Mouse (Mus musculus): Measurements from ENCODE around the gene Gm45521.

DNA sequence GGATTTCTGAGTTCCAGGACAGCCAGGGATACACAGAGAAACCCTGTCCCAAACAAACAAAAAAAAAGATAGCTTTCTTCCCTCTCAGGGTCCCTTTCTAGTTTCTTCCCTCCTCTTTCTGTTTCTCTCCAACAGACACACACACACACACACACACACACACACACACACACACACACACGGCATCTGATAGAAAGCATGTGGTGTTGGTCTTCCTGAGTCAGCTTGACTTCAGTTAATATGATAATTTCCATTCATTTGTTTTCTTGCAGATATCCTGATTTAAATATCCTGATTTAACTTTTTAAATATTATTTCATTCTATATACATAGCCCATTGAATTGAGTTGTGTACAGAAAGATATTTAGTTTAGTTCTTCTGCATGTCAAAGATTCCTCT is 28.7 kb upstream of the Gm45521 start:
- TF ChIP-seq CTCF (IDR thresholded peaks at IDR 0.05; ENCODE audit: low read depth) = no peak
- TF ChIP-seq EP300 (optimal IDR thresholded peaks at IDR 0.05) = no peak

All from stomach, postnatal 0 days (tissue).